Mouse (Mus musculus) stomach, postnatal 0 days (tissue): ENCODE results near the gene Dennd4b.

Experiments
- CTCF ChIP-seq: IDR thresholded peaks from 2 replicates; pipeline ENCODE4 v1.5.1; 2016; ENCODE audit warnings: antibody characterized with exemption, low read depth, mild to moderate bottlenecking, moderate library complexity
- EP300 ChIP-seq: optimal IDR thresholded peaks from 2 replicates; pipeline ENCODE3; 2016; ENCODE audit warnings: antibody characterized with exemption

DNA sequence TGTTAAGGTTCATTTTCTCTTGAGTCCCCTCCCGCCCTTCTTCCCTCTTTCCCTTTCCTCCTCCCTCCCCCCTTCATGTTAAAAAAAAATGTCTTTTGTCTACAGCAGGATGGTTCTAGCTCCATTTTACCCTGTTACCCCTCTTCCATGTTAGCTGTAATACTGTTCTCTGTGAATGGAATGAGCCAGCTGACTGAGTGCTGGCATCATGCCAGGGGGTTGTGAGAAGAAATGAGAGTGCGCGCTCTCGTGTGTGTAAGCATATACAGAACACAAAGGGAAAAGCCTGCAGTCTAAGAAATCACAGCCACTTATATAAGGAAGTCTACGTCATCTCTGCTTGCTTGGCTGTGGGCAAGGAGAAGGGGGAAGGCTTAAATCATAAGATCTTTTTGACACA, 58.1 kb downstream of the Dennd4b start:
- TF ChIP-seq EP300 (no peak), CTCF (no peak)
